Mouse (Mus musculus): Measurements from ENCODE around the gene Morf4l2.

GRCm38 (mm10) chrX:136744663-136745062 lies 1.2 kb upstream of the Morf4l2 start:
- TF ChIP-seq POLR2A (IDR thresholded peaks at IDR 0.05; ENCODE audit: borderline replicate concordance, insufficient read depth, low read length), result no peak
- no peak for TF ChIP-seq CTCF (IDR thresholded peaks at IDR 0.05; ENCODE audit: borderline replicate concordance, insufficient read depth, low read depth, low read length)
